Mouse (Mus musculus): Measurements from ENCODE around the gene Ralgps1.

Gene Ralgps1

GRCm38 (mm10) chr2:33170777-33171565 is 200.3 kb downstream of the Ralgps1 start:
- no peak for DNase-seq

GRCm38 (mm10) chr2:33169445-33169844 is 201.8 kb downstream of the Ralgps1 start:
- no peak for DNase-seq

GRCm38 (mm10) chr2:33167060-33167459 is 204.2 kb downstream of the Ralgps1 start:
- no peak for DNase-seq

GRCm38 (mm10) chr2:33165710-33166374 is 205.4 kb downstream of the Ralgps1 start:
- peak; percentile 86 for DNase-seq

GRCm38 (mm10) chr2:33165229-33165628 is 206.1 kb downstream of the Ralgps1 start:
- peak; percentile 64 for DNase-seq

- peak; percentile 49 for DNase-seq
Measured at GRCm38 (mm10) chr2:33164646-33165045, 206.6 kb downstream of the Ralgps1 start.

GRCm38 (mm10) chr2:33162126-33162525 is 209.2 kb downstream of the Ralgps1 start:
- no peak for DNase-seq

GRCm38 (mm10) chr2:33160326-33160973 is 210.8 kb downstream of the Ralgps1 start:
- peak; percentile 81 for DNase-seq

GRCm38 (mm10) chr2:33159593-33159992 is 211.7 kb downstream of the Ralgps1 start:
- no peak for DNase-seq

GRCm38 (mm10) chr2:33158895-33159294 is 212.4 kb downstream of the Ralgps1 start:
- no peak for DNase-seq

GRCm38 (mm10) chr2:33156283-33156781 is 215.0 kb downstream of the Ralgps1 start:
- DNase-seq: peak; percentile 49

- DNase-seq: peak; percentile 86
Measured at GRCm38 (mm10) chr2:33154751-33155372, 216.4 kb downstream of the Ralgps1 start.

GRCm38 (mm10) chr2:33146994-33147393 is 224.3 kb downstream of the Ralgps1 start:
- no peak for DNase-seq

- no peak for DNase-seq
Measured at GRCm38 (mm10) chr2:33143292-33143691, 228.0 kb downstream of the Ralgps1 start.

- no peak for DNase-seq
Measured at GRCm38 (mm10) chr2:33138491-33138890, 232.8 kb downstream of the Ralgps1 start.

- DNase-seq: no peak
Measured at GRCm38 (mm10) chr2:33137731-33138130, 233.6 kb downstream of the Ralgps1 start.

GRCm38 (mm10) chr2:33137244-33137643 is 234.0 kb downstream of the Ralgps1 start:
- no peak for DNase-seq

GRCm38 (mm10) chr2:33136366-33136765 is 234.9 kb downstream of the Ralgps1 start:
- DNase-seq: no peak

- no peak for DNase-seq
Measured at GRCm38 (mm10) chr2:33134766-33135490, 236.4 kb downstream of the Ralgps1 start.

- DNase-seq: no peak
Measured at GRCm38 (mm10) chr2:33132306-33132705, 239.0 kb downstream of the Ralgps1 start.

GRCm38 (mm10) chr2:33131500-33132092 is 239.7 kb downstream of the Ralgps1 start, which contains the start of gene Garnl3:
Garnl3 (minus strand) TSS chr2:33131654.
- DNase-seq: peak; percentile 78
